Mouse (Mus musculus) ES-Bruce4 (cell line): ENCODE results near the gene Layn. TPM values are rescaled to one million over a fixed set of nuclear protein-coding genes. Genes with fewer than 3 reads are reported as not detected.

Source experiments
- H3K27ac ChIP-seq: 2 replicates; pipeline ENCODE4 v1.5.1; 2012; ENCODE audit warnings: low read length, inconsistent platforms; ENCODE audit not compliant: insufficient read depth
- H3K27me3 ChIP-seq: 2 replicates; pipeline ENCODE4 v1.6.1; 2012; ENCODE audit warnings: mild to moderate bottlenecking, low read length, inconsistent platforms; ENCODE audit not compliant: control insufficient read depth, poor library complexity, insufficient read depth, severe bottlenecking
- H3K36me3 ChIP-seq: 2 replicates; pipeline ENCODE4 v1.6.1; 2012; ENCODE audit warnings: inconsistent platforms, mild to moderate bottlenecking, low read length, moderate library complexity; ENCODE audit not compliant: control insufficient read depth, poor library complexity, insufficient read depth, severe bottlenecking
- H3K4me1 ChIP-seq: one replicate; pipeline ENCODE4 v1.8.1; 2011; ENCODE audit warnings: low read length; ENCODE audit not compliant: control insufficient read depth, insufficient read depth
- H3K4me3 ChIP-seq: 2 replicates; pipeline ENCODE4 v1.5.1; 2011; ENCODE audit warnings: low read depth, mild to moderate bottlenecking, low read length
- H3K9ac ChIP-seq: 2 replicates; pipeline ENCODE4 v1.6.1; 2012; ENCODE audit warnings: low read depth, mild to moderate bottlenecking, inconsistent platforms; ENCODE audit not compliant: poor library complexity, severe bottlenecking
- H3K9me3 ChIP-seq: replicated peaks from 2 replicates; pipeline ENCODE4 v1.6.1; 2012; ENCODE audit warnings: mild to moderate bottlenecking, low read length, inconsistent platforms; ENCODE audit not compliant: control insufficient read depth, poor library complexity, insufficient read depth, severe bottlenecking
- CTCF ChIP-seq: IDR thresholded peaks from one replicate; pipeline ENCODE4 v1.8.1; 2011; ENCODE audit warnings: low read depth, low read length
- EP300 ChIP-seq: IDR thresholded peaks from 2 replicates; pipeline ENCODE4 v1.6.1; 2011; ENCODE audit warnings: low read depth, low read length; ENCODE audit not compliant: insufficient read depth
- POLR2A ChIP-seq: IDR thresholded peaks from one replicate; pipeline ENCODE4 v1.8.1; 2011; ENCODE audit warnings: low read length; ENCODE audit not compliant: insufficient read depth
- polyA plus RNA-seq: library from polyadenylated mRNA; stranded (reverse); fragments of >200 nt; gene quantifications from 2 replicates; pipeline ENCODE4 v1.2.4, GENCODE M21; 2011; ENCODE audit warnings: low read depth; ENCODE audit not compliant: missing spikeins, insufficient read depth, insufficient read length

Gene Layn
- 2.7 and 3.3 TPM in 2 replicates for polyA plus RNA-seq

DNA sequence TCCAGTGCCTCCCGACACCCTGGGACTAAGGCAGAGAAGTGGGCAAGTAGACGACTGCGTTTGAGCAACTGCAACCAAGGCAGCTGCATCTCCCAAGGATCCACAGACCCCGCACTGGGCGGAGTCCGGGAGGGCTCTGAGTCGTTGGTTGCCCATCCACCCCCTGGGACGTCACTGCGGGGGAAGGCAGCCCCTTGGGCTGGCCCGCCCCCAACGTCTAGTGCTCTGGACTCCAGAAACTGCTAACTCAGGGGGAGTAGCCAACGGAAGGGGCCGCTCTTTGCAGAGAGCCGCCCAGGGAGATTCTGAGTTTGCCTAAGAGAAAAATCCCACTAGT lies at the start of gene Layn:
Gene Layn, minus strand, starts transcription at position 116 of the 337 bp plus-strand sequence.
- Histone ChIP-seq H3K27ac (no peak within 1 kb of the TSS), H3K4me1 (no peaks in the 10 kb centered on the region), H3K36me3 (no peaks in the 10 kb centered on the region), H3K27me3 (no peaks in the 10 kb centered on the region), H3K4me3 (peak within 1 kb of the TSS; percentile 74), H3K9ac (peak within 1 kb of the TSS; percentile 27), H3K9me3 (no peaks in the 10 kb centered on the region)
- TF ChIP-seq CTCF (no peak), POLR2A (no peak), EP300 (no peak)

DNA sequence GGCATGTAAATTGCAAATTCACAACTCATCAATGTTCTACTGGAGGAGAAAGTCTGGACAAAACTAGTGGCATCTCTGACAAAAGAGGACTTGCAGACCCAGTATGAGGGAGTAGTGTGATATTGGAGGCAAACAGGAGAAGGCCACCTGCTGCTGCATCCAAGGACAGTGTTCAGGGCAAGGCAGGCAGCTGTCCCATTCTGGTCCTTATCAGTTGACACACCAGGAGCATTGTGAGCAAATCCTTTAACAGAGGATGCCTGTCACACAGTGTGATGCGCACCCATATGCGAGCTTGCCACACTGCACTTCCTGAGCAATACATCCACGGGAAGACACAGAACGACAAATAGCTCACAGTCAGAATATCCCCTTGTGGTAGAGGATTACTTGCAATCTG lies 37.9 kb upstream of the Layn start:
- Histone ChIP-seq H3K4me1 (no peaks in the 10 kb centered on the region), H3K27me3 (no peaks in the 10 kb centered on the region), H3K27ac (no peak overlapping the region), H3K4me3 (no peak overlapping the region), H3K9me3 (no peaks in the 10 kb centered on the region), H3K36me3 (no peaks in the 10 kb centered on the region), H3K9ac (no peak overlapping the region)
- TF ChIP-seq CTCF, result no peak
- TF ChIP-seq EP300, result no peak
- TF ChIP-seq POLR2A, result no peak

DNA sequence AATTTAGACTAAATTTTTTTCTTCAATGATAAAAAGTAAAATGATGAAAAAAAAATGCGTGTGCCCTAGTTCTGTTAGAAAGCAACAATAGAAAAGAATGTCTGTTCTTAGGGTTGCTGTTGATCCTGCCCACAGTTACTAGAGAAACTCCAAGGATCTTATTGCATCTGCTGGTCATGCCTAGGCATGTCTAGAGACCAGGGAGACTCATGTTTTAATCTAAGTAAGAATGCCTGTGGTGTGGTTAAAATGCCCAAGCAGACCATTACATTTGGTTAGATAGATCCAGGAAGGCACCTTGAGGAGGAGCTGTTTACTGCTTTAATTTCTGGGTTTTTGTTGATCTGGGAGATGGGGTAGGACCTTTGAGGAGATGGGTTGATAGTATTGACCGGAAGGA lies 28.9 kb upstream of the Layn start:
- peaks cover 2% of the 10 kb centered on the region for H3K4me1 ChIP-seq
- H3K4me3 ChIP-seq, result no peak overlapping the region
- TF ChIP-seq EP300 (no peak), POLR2A (no peak), CTCF (no peak)
- no peak overlapping the region; the same call in 1 of the 2 replicates for H3K27ac ChIP-seq
- peaks cover 3% of the 10 kb centered on the region; the same call in 1 of the 2 replicates for H3K27me3 ChIP-seq
- no peaks in the 10 kb centered on the region; the same call in 1 of the 2 replicates for H3K9me3 ChIP-seq
- H3K9ac ChIP-seq, result no peak overlapping the region
- H3K36me3 ChIP-seq, result no peaks in the 10 kb centered on the region

GRCm38 (mm10) chr9:51103808-51104514 lies 27.1 kb upstream of the Layn start:
- no peaks in the 10 kb centered on the region; the same call in 1 of the 2 replicates for H3K9me3 ChIP-seq
- H3K9ac ChIP-seq, result peak overlapping the region; percentile 91
- peak overlapping the region; percentile 61; the same call in 1 of the 2 replicates for H3K4me3 ChIP-seq
- H3K4me1 ChIP-seq, result peaks cover 2% of the 10 kb centered on the region
- no peak for TF ChIP-seq POLR2A
- TF ChIP-seq EP300, result no peak
- no peak for TF ChIP-seq CTCF
- peaks cover 3% of the 10 kb centered on the region; the same call in 1 of the 2 replicates for H3K27me3 ChIP-seq
- no peak overlapping the region for H3K27ac ChIP-seq
- no peaks in the 10 kb centered on the region for H3K36me3 ChIP-seq

GRCm38 (mm10) chr9:51102963-51103807 lies 26.3 kb upstream of the Layn start:
- TF ChIP-seq POLR2A, result no peak
- TF ChIP-seq CTCF, result no peak
- no peak for TF ChIP-seq EP300
- Histone ChIP-seq H3K9ac (peak overlapping the region; percentile 91), H3K4me3 (peak overlapping the region; percentile 61), H3K27me3 (peaks cover 3% of the 10 kb centered on the region; the same call in 1 of the 2 replicates), H3K36me3 (no peaks in the 10 kb centered on the region), H3K4me1 (peaks cover 2% of the 10 kb centered on the region), H3K9me3 (no peaks in the 10 kb centered on the region; the same call in 1 of the 2 replicates), H3K27ac (no peak overlapping the region)
